Mouse (Mus musculus): ENCODE results near the gene Edn1. TPM values are rescaled to one million over a fixed set of nuclear protein-coding genes. Genes with fewer than 3 reads are reported as not detected.

Edn1 gene
- 1 to 10 TPM; 1.3 to 1.7 TPM for total RNA-seq (2021)
- long read RNA-seq, experiment 1, partial matches to known transcripts, result 0 of 1 reads
- long read RNA-seq, experiment 1, other reads (novel, unspliced or antisense), result 0 of 1 reads
- long read RNA-seq, experiment 2, result 0 reads

DNA sequence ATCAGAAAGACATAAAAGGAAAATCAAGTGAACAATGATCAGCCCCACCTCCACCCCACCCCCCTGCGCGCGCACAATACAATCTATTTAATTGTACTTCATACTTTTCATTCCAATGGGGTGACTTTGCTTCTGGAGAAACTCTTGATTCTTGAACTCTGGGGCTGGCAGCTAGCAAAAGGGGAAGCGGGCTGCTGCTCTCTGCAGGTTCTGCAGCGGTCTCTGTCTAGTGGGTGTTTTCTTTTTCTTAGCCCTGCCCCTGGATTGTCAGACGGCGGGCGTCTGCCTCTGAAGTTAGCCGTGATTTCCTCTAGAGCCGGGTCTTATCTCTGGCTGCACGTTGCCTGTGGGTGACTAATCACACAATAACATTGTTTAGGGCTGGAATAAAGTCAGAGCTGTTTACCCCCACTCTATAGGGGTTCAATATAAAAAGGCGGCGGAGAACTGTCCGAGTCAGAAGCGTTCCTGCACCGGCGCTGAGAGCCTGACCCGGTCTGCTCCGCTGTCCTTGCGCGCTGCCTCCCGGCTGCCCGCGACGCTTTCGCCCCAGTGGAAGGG is at the start of gene Edn1:
Gene Edn1, plus strand, starts transcription at position 316 of the 561 bp plus-strand sequence.
- no peak for DNase-seq

DNA sequence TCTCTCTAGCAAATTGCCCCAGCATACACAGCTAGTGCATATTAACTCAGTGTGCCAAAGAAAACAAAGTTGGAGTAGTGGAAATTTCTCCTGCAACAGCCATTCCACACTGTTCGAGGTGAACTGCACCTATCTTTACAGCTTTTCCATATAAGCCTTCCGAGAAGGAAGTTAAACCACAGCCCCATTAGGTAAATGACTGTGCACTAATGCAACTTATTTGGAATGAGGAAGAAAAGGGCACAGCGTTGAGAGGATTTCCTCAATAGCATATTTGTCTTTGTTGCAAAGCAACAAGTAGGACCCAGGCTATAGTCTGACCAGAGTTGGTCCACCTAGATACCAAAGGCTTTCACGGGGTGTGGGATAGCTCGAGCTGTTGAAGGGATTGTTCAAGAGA is 47.5 kb upstream of the Edn1 start:
- no peak for DNase-seq

DNA sequence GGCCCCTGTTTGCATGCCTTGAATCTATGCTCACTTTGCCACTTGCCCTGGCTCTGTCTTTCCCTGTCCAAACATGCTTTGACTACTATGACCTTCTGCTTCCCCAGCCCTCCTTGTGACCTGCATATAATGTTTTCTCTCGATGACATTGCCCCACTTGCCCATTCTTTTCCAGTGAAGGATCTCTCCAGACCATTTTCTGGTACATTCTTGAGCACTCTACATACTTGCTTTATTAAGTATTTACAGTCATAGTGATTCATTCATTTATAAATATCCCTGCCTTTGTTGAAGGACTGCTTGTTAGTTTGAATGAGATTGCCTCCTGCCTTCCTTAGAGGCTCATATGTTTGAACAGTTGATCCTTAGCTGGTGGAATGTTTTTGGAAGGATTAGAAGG is 46.2 kb upstream of the Edn1 start:
- no peak for DNase-seq

GRCm38 (mm10) chr13:42258422-42258821 is 42.9 kb upstream of the Edn1 start:
- no peak for DNase-seq

DNA sequence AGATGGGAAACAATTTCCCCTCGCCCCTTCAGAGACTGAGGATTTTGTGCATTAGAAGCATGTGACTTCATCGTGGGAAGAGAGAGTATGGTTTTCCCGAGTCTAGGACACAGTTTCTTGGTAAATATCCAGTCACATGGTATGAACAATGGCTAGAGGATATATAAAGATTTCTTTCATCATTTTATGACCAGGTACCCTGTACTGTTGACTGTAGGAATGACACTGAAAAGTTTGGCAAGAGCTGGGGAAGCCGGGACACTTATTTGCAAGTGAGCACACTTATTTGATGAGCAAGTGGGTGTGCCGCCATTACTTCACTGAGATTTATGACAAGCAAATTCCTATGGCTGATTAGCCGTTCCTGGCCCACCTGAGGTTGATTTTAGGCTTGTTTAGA is 40.6 kb upstream of the Edn1 start:
- DNase-seq, result no peak

- DNase-seq, result no peak
These were observed 31.2 kb upstream of the Edn1 start for GRCm38 (mm10) chr13:42270051-42270450.

- no peak for DNase-seq
These were observed 24.4 kb upstream of the Edn1 start for GRCm38 (mm10) chr13:42276774-42277454.

GRCm38 (mm10) chr13:42277751-42278150 is 23.5 kb upstream of the Edn1 start:
- DNase-seq, result no peak

DNA sequence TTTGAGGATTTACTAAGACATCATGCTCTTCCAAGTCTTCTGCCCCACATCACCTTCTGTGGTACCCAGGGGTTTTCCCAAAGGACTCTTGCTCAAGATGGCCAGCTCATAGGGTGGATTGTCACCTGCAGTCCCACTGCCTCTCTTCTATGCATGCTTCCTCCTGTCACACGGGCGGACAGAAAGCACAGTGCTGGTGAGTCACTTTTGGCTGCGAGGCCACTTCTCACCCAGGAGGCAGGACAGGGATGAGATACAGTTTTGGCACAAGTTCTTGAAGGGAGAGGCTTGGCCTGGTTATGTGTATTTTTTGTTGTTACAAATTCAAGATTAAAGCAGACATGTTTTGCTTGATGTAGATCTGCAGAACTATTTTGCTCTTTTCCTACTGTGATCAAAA is 15.4 kb upstream of the Edn1 start:
- no peak for DNase-seq

GRCm38 (mm10) chr13:42286768-42287167 is 14.5 kb upstream of the Edn1 start:
- no peak for DNase-seq

- DNase-seq, result no peak
These were observed 8.7 kb upstream of the Edn1 start for GRCm38 (mm10) chr13:42292593-42292992.

- DNase-seq, result no peak
These were observed 3.0 kb upstream of the Edn1 start for GRCm38 (mm10) chr13:42298302-42298701.

DNA sequence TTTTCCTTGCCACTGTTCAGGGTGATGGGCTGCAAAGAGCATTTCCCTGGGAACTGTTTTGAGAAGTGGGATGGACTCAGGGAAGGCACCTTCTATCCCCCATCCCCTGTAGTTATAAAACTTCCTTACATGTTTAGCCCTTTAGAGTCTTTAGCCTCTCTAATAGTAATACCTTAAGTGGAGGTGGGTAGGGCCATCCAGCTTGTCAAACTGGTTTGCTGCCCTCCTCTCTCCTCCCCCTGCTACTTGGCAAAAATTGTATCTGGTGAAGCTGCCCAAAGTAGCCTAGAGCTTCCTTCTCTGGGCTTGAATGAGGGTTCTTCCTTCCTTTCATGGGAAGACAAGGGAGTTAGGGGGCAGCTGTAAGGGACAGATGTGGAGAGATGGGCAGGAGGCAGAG is 2.5 kb upstream of the Edn1 start:
- no peak for DNase-seq

GRCm38 (mm10) chr13:42300567-42300966 is 709 bp upstream of the Edn1 start:
- peak; percentile 84 for DNase-seq

- no peak for DNase-seq
These were observed 935 bp downstream of the Edn1 start for GRCm38 (mm10) chr13:42301961-42302861.

GRCm38 (mm10) chr13:42303180-42303929 is 2.1 kb downstream of the Edn1 start:
- DNase-seq, result no peak

GRCm38 (mm10) chr13:42304139-42304538 is 2.9 kb downstream of the Edn1 start:
- DNase-seq, result no peak

DNA sequence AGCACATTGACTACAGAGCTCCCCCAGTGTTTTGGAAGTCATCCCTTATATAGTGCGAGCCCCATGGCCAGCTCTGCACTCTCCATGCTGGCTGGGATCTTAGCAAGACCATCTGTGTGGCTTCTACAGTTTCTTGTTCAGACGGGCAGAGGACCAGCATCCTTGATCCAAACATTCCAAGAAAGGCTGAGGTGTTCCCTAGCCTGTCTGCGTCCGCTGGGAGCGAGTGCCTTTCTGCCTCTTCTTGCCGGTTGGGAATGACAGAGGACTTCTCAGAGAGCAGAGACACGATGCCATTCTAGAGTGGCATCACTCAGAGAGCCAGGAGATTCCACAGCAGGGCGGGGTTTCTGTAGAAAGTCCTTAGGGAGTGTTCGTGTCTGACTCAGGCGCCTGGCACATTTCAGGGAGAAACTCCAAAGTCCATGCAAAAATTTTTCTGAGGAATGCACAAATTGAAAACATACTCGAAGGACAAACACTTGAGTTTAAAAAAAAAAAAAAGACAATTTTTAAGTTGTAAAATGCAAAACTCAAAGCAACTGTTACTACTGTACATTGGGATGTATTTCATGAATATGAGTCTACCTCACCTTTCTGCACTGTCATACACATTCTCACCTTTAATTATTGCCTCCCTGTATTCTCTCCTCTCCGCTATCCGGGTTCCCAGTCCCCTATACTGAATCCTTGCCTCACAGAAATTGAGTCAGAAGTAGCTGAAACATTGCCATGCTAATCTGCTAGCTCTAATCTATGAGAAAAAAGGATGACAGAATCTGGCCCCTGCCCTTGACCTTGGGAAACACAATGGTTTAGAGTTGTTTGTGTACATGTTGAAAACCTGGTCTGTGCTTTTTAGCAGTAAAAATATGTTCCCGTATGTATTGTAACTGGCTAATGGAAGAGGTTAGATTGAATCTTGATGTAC is 5.9 kb downstream of the Edn1 start:
- DNase-seq, result no peak

DNA sequence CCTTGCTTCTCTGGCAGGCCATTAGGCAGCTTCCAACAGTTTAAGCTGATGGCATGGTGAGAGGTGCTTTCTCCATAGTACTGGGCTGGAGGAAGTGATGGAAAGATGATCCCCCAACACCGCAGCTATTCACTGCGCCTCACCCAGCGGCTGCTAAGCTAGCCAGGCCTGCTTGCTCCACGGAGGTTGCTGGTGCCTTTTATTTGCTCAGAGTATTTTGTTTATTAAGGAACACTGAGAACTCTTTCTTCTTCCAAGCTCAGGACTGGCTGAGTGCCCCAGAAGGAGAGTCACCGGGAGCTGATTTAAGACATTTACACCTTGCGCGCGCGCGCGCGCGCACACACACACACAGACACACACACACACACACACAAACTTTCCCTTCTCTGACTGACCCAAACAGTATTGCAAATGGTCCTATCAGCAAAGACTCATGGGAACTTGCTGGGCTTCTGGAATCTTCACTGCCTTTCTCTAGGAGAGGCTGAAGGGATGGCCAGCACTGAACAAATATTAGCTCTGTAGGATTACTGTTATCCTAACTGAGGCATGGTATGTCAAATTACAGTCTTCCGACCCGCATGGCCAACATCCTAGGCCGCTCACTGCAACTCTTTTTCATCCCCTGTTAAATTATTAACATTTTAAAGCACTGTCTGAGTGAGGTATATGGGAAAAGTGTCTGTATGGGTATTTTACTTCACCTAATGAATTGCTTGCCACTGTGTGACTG is 7.3 kb downstream of the Edn1 start:
- no peak for DNase-seq

DNA sequence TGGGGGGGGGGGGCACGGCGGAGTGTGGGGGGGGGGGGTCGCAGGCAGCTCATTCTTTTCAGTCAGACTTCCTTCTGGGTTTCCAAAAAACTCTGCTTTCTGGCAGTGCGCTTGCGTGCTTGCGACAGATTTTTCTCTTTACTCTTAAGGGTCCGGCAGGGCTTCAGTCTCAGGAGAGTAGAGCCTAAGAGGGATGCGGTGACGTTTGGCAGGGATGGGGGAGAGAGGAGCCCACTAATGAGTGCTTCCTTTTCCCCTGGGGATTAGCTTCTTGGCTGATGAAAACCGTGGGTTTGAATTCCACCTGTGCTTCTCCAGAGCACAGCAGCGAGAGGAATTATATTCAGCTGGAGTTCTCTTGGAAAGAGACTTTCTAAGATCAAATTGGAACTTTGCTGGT is 8.5 kb downstream of the Edn1 start:
- DNase-seq, result no peak

Data from gastrocnemius, postnatal 10 days (tissue).